Mouse (Mus musculus): ENCODE data around the gene Vwa8.

Vwa8 gene

GRCm38 (mm10) chr14:79089464-79089863, 240.6 kb downstream of the Vwa8 start:
- DNase-seq (ENCODE audit: low spot score in 2 of 2), result no peak

GRCm38 (mm10) chr14:79097181-79097580, 248.3 kb downstream of the Vwa8 start:
- no peak for DNase-seq (ENCODE audit: low spot score in 2 of 2)

GRCm38 (mm10) chr14:79106655-79107515, 258.0 kb downstream of the Vwa8 start:
- peak; percentile 71 to 79 for DNase-seq (ENCODE audit: low spot score in 2 of 2)

- DNase-seq (ENCODE audit: low spot score in 2 of 2), result no peak
These were observed 260.5 kb downstream of the Vwa8 start for GRCm38 (mm10) chr14:79109375-79109774.

GRCm38 (mm10) chr14:79110012-79110411, 261.2 kb downstream of the Vwa8 start:
- DNase-seq (ENCODE audit: low spot score in 2 of 2), result no peak

GRCm38 (mm10) chr14:79112050-79112449, 263.2 kb downstream of the Vwa8 start:
- no peak for DNase-seq (ENCODE audit: low spot score in 2 of 2)

- DNase-seq (ENCODE audit: low spot score in 2 of 2), result no peak
These were observed 265.9 kb downstream of the Vwa8 start for GRCm38 (mm10) chr14:79114526-79115383.

GRCm38 (mm10) chr14:79118457-79118856, 269.6 kb downstream of the Vwa8 start:
- no peak for DNase-seq (ENCODE audit: low spot score in 2 of 2)

- DNase-seq (ENCODE audit: low spot score in 2 of 2), result no peak
These were observed 270.5 kb downstream of the Vwa8 start for GRCm38 (mm10) chr14:79119354-79119753.

GRCm38 (mm10) chr14:79120681-79121080, 271.8 kb downstream of the Vwa8 start:
- DNase-seq (ENCODE audit: low spot score in 2 of 2), result no peak

- no peak for DNase-seq (ENCODE audit: low spot score in 2 of 2)
These were observed 274.6 kb downstream of the Vwa8 start for GRCm38 (mm10) chr14:79123466-79123865.

- DNase-seq (ENCODE audit: low spot score in 2 of 2), result peak in 1 of 2 experiments; percentile 25
These were observed 275.8 kb downstream of the Vwa8 start for GRCm38 (mm10) chr14:79124643-79125042.

GRCm38 (mm10) chr14:79126176-79126575, 277.3 kb downstream of the Vwa8 start:
- DNase-seq (ENCODE audit: low spot score in 2 of 2), result no peak

- no peak for DNase-seq (ENCODE audit: low spot score in 2 of 2)
These were observed 286.1 kb downstream of the Vwa8 start for GRCm38 (mm10) chr14:79134891-79135334.

GRCm38 (mm10) chr14:79135441-79135840, 286.6 kb downstream of the Vwa8 start:
- no peak for DNase-seq (ENCODE audit: low spot score in 2 of 2)

GRCm38 (mm10) chr14:79136585-79136984, 287.7 kb downstream of the Vwa8 start:
- no peak for DNase-seq (ENCODE audit: low spot score in 2 of 2)

GRCm38 (mm10) chr14:79137100-79137499, 288.2 kb downstream of the Vwa8 start:
- no peak for DNase-seq (ENCODE audit: low spot score in 2 of 2)

- no peak for DNase-seq (ENCODE audit: low spot score in 2 of 2)
These were observed 290.3 kb downstream of the Vwa8 start for GRCm38 (mm10) chr14:79139096-79139651.

GRCm38 (mm10) chr14:79139918-79140825, 291.3 kb downstream of the Vwa8 start:
- no peak for DNase-seq (ENCODE audit: low spot score in 2 of 2)

- DNase-seq (ENCODE audit: low spot score in 2 of 2), result no peak
These were observed 292.0 kb downstream of the Vwa8 start for GRCm38 (mm10) chr14:79140826-79141219.

GRCm38 (mm10) chr14:79142342-79142741, 293.5 kb downstream of the Vwa8 start:
- no peak for DNase-seq (ENCODE audit: low spot score in 2 of 2)

All from frontal cortex, postnatal 25 days (tissue).